Mouse (Mus musculus): ENCODE data around the gene Kitl. TPM values are rescaled to one million over a fixed set of nuclear protein-coding genes. Genes with fewer than 3 reads are reported as not detected.

The Kitl gene
- total RNA-seq, 2 experiments from 2014 or later: 26.4 to 27.1 TPM

DNA sequence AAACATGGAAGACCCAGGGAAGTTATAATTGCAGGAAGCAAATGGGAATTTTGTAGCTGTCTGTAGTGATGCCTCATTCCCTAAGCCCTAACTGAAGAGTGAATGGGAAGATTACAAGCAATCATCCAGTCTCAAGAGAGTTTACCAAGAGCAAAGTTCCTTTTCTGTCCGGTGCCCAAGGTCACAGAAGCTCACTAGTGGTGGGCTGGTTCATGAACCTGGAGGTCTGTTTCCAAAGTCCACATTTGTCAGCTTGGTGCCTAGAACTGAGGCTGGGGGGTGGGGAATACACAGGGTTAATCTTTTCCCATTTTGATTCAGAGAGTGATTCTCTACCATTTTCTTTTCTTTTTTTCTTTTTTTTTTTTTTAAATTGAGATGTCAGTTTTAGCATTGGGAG, 11.3 kb downstream of the Kitl start:
- no peak for DNase-seq

DNA sequence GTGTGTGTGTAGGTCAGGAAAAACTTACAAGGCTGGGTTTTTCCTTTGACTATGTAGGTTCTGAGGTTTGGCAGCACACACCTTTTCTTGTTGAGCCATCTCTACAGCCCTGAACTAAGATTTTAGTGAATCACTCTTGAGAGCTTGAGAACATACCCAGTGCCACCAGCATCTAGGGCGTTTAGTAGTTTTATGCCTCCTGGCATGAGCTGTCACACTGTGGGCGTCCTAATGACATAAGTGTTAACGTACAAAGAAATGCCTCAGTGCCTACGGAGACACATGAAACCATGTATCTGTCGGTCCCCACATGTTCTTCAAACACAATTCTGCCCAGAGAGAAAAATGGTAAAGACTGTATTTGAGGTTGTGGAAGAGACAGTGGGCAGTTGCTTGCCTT, 15.0 kb downstream of the Kitl start:
- DNase-seq: no peak

DNA sequence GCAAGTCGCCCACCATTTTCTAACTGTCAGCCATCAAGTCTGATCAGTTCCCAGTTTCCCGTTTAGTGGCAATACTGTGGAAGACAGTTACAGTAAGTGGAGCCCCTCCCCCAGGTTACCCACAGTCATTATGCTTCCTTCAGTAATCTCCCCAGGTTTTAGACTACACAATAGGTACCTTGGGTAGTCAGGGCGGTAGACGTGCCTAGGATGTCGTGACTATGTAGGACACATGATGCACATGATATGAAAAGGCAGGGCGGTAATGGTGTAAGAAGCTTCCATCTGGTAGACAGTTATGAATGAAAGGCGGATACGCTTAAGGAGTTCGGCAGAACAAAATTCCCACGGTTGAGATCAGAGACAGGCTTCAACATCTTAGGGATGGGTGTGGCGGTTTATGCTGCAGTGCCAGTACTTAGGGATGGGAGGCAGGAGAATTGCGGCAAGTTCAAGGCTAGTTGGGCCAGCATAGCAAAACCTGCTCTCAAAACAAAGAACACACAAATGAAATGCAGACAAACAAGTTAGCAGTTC, 15.6 kb downstream of the Kitl start:
- DNase-seq: no peak

DNA sequence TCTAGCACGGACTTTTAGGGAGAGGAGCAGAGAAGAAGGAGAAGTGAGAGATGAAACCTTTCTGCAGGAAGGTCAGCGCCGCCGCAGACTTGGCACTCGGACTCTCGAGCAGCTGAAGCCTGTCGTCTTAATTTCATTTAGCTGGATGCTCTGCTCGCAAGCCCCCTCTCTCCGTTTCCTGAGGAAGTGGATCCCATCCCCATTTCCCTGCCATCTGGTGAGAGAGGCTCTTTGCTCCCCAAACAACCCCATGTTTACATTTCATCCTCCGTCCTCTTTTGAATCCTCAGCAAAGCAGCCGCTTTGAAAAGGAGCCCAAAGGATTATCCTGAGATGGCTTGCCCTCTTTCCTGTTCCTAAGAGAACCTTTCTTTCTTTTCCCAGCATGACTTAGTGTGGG, 16.2 kb downstream of the Kitl start:
- DNase-seq: no peak

DNA sequence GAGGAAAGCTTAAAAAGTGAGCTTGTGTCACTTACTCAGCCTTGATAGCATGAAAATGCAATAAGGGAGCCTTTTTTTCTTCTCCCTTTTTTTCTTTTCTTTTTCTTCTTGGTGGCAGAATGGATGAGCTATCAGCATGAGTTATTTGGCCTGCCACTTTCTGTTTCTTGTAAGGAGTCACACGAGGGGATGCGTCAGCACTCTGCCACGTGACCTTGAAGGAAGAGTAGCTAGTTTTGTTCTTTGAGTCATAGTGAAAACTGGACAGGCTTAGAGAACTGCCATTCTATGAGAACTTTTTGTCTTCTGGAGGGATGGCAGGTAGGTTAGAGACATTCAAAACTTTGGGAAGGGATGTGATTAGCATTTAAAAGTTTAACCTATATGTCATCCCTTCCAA, 17.1 kb downstream of the Kitl start:
- DNase-seq: peak; percentile 46 to 59

DNA sequence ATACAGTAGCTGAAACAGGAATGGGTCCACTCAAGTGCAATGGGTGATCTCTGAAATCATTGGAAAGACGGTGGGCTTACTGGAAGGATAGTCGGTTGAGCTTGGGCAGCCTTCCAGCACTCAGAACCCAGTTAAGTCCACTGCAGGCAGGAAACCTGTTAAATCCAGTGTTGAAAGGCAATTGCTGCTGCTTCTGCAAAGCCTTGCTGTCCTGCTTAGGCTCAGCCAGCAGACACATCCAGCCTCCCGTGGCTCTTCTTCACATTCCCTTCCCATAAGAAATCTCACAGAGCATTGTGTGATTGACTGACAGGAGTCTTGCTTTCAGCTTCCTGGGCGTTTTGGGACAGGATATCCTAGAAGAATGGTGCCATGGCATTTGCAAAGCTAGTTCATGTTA, 20.6 kb downstream of the Kitl start:
- no peak for DNase-seq

DNA sequence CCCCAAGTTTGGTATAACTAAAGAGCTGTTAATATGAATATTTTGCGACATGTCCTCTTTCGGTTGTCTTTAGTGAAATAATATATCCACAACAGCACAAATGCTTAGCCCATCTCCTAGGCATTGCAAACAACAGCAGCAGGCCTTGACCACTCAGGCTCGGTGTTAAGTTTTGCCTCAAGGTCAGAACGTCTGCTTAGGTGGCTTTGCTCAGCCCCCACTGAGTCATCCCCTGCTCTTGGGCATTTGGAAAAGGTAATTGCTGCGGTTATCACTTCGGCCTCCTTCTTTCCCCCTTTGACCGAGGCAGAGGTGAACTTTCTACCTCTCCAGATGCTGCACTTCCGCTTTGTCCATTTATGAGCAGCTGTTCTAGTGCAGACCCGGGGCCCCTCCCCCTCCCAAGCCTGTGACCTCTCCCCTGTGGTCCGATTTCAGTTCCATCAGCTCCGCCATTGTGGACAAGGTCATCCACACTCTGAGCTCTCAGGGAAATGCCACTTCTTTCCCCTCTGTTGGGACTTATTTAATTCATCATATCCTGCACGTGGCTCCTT, 23.0 kb downstream of the Kitl start:
- DNase-seq: peak; percentile 38 to 46

DNA sequence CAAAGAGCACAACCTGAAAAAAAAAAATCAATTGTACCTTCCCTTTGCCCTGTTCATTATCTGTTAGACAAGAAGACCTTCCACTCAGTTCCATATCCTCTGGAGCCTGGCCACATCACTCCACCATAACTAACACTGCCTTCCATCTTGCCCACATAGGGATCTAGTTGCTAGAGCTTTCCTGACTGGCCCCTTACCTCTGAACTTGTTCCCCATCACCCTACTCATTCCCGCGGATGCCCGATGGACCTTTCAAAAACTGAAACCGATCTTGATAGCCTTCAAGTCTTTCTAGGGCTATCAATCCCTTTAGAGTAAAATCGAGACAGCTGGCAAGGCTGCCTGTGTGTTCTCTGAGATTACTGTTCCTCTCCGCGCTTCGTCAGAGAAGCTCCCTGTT, 23.6 kb downstream of the Kitl start:
- no peak for DNase-seq

DNA sequence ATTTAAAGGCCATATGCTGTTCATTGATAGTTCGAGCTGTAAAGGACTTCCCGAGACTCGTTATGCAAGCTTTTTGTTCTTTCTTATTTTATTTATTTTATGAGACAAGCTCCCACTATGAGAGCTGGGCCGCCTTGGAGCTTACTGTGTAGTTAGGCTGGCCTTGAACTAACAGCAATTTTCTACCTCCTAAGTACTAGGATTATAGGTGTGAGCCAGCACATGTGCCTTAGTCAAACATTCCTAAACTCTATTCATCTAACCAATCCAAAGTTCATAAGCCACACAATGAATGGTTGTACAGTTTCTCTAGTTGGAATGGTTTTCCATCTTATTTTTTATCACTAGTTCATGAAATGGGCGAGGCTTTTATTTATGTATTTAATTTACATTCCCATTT, 28.3 kb downstream of the Kitl start:
- DNase-seq: no peak

DNA sequence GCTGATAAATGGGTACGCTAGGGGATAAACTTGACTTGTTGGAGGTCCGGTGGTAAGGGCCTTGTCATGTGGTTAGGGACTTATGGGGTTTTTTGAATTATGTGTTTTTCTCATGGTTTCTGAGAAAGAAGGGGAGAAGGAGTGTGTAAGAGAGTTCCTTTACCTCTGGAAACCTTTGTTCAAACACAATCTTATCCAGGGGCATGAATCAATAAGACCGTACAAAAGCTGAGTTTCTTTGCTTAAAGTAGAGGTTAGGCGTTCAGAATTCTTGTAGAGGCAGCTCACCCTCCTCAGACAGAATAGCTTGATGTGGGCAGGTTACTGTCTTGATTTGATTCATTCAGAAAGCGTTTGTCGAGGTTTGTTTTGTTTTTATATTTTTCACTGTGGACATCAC, 28.7 kb downstream of the Kitl start:
- DNase-seq: no peak

DNA sequence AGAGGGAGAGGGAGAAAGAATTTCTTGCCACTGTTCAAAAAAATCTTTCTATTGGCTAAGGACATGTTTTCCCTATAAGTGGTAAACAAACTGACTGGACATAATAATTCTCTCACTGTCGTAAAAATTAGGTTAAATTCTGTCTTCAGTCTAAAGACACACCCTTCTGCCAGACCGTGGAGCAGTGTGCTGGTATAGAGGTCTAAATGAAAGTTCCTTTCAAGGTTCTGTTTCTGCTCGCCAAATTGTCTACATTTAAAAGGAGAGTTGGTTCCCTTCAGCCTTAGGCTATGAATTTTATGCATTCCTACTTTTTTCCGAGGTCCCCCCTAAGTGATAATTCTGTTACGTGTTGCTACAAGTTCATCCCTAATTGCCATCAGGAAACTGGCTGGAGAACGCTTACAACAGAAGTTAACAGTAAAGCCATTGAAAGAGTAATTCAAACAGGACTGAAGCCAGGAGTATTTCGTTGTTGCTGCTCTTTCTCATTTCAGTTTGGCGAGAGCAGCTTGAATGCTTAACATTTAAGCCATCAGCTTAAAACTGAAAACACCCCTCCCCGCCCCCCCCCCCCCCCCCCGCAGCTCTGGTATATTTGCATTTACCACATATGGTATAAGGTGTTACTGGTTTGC, 35.8 kb downstream of the Kitl start:
- DNase-seq: no peak

DNA sequence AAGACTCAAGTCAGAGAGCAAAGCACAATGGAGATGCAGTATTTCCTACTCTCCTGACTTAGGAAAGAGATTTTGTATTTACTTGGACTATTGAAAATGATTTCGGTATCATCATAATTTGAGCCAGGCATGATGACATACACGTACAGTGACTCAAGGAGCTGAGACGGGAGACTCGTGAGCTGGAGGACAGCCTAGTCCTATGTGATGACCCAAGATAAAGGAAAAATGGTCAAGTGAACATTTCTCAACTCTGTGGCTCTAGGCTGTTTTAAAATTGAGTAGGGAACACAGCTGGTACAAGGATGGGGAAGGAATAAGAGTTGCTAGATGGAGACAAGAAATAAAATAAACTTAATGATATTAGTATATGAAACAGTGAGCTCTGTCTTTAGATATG, 37.0 kb downstream of the Kitl start:
- DNase-seq: no peak

DNA sequence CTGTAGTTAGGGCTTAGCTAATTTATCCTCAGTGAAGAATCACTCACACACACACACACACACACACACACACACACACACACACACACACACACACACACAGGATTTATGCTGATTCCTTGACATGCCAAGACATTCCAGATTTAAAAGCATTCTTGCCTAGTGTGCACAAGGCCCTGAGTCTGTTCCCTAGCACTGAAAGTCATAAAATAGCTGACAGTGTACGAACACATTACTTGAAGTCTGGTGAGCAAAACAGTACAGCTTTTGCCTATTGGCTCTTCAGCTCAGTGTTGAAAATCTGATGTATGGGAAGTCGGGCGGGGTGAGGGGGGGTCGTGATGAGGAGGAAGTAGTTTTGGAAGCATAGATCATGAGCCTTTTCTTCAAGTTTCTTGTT, 37.5 kb downstream of the Kitl start:
- DNase-seq: no peak

DNA sequence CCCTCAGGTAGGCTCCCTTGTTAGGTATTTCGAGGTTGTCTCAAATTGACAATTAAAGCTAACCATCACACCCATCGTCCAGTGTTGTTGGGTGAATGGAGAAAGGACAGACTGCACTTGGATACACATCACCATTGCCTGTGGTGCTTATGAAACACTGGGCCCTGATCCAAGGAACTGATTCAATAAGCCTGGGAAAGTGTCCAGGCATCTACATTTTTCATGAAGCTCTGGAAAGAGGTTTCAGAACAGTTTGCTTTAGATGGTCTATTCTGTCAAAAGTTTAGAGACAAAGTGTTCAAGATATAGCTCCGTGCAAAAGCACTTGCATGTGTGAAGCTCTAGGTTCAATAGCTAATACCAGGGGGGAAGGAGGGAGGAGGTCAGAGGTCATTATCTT, 38.6 kb downstream of the Kitl start:
- peak; percentile 66 to 67 for DNase-seq

DNA sequence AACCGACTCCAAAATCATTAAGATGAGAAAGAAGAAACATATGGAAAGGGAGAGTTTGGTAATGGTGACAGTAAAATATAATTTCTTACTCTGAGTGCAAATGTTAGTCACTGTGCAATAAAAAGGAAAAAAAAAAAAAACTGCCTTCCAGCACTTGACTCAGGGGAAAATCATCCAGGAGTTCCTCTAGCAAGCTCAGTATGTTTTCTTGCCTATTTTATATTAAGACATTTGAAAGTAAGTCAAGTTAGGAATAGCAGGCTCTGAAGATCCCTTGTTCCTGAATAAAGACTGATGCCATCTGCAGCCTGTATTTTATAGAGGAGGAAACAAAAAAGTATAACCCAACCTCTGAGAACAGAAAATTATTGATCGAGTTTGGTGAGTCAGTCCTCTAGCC, 39.7 kb downstream of the Kitl start:
- no peak for DNase-seq

DNA sequence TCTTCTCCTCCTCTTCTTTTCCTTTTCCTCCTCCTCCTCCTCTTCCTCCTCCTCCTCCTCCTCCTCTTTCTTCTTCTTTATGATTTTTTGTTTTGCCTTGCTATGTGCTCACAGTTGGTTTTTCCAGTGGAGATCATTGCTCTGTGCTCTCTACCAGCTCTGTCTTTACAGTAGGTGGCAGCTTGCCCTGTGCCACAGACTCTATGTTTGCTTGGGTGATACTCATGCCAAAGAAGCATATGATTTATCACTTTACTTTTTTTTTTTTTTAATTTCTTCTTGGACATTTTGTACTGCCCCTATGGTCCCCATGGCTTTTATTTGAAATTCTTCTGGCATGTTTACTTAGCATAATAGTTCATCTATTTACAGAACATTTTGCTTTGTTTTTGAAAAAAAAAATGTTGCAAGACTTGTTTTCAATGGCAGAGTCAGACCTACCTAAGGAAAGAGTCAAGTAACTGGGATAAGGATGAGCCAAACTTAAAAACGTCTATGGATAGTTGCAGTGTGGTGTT, 41.7 kb downstream of the Kitl start:
- no peak for DNase-seq

DNA sequence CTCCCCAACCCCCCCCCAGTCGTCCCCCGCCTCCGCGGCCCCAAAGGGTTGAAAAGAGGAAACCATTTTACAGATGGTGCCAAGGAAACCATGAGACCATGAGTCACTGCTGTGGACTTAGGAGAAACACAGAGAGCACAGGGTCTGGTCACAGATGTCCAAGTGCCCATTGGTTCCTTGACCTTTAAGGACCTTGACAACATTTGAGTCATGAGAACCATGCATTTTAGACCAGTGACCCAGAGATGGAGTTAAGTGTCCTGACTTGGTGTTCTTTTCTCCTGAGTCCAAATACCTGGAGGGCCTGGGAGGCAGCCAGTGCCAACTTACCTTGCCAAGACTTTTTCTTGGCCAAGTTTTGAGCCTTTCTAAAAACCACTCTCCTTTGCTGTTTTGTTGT, 43.9 kb downstream of the Kitl start:
- no peak for DNase-seq

DNA sequence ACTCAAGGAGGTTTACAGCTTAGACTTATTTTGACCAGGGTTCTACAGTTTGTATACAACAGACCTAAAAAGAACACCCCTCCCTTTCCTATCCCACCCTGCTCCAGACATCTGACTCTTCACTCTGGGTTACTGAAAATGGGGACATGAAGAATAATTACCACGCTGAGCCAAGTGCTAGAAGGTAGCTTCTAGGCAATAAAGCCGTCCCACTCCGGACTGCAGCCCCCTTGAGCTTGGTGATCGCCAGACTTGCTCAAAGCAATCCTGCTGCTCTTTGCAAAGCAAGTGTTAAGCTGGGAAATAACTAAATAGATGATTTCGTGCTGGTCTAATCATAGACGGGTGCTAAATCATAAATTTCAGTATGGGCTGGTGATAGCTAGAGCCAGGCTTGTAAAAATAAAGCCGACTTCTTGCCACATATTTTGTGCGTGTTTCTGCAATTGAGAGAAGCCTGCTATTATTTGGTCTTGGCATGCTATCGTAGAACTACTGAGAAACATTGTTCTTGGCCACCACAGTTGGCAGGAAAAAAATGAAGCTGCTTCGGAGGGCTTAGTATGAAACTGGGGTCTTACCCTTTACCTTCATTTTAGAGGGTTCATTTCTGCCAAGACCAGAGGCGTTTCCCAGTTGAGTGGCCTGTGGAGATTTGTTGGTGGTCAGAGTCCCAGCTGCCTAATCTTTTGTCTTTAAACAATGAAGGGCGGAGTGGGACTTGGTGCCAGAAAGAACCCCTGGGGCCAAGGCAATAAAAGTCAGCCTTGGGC, 50.3 kb downstream of the Kitl start:
- DNase-seq: no peak

DNA sequence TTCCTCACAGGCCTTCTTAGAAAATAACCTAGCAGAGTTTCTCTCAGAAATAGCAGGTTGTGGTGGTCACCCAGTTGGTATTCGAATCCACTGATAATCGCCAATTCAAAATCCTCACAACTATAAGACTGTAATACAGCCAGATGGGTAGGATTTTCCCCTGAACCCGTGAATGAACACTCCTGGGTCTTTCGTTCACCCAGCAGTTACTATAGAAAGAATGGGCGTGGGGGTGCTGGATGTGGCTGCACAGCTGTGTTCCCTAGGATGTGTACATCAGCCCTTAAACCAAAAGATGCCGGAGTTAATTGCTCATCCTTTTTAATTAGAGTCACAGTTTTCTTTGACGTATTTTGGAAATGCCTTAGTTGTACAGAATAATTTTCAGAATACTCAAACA, 50.9 kb downstream of the Kitl start:
- no peak for DNase-seq

DNA sequence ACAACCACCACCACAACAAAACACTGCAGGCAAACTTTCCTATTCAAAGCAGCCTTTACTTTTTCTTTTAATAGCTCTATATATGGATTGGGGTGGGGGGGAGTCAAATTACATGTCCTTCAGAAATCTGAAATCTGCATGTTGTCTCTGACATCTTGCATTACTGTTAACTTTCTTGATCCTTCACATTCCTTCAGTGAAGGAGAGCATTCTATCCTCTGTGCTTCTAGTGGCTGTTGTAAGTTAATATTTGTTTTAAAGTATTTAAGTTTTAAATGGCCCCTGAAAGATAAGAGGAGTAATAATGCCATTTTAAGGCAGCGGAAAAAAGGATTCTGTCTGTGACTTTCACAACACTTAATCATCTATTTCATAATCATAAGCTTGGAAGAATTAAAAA, 57.2 kb downstream of the Kitl start:
- DNase-seq: no peak

DNA sequence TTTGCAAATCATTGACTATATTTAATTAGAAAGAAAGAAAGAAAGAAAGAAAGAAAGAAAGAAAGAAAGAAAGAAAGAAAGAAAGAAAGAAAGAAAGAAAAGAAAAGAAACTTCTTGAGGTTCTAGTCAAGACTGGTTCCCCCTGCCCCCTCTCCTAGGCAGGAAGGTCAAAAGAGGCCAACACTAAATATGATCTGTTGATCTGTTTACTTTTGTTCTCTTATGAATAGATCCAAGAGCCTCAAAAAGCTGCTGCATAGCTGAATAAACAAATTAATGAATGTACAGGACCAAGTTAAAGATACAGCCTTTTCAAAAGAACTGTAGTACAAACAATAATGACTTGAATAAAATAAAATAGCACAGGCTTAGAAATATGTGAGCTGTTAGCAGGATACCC, 57.7 kb downstream of the Kitl start:
- DNase-seq: no peak

DNA sequence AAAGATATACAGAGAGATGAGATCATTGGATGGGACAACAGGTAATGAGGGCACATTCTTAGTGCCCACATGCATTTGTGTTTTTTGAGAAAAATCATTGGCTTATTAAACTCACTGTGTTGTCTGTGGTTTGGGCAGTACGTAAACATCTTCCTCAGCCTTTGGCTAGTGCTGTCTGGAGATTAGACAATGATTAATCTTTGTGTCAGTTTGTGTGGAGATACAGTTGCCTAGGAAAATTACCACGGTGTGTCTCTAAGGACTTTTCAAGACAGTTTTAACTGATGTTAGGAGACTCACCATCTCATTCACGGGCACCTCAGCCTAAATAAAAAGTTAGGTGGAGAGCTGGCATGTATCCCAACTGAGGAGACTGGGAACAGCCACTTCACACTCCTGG, 85.7 kb downstream of the Kitl start:
- DNase-seq: no peak

DNA sequence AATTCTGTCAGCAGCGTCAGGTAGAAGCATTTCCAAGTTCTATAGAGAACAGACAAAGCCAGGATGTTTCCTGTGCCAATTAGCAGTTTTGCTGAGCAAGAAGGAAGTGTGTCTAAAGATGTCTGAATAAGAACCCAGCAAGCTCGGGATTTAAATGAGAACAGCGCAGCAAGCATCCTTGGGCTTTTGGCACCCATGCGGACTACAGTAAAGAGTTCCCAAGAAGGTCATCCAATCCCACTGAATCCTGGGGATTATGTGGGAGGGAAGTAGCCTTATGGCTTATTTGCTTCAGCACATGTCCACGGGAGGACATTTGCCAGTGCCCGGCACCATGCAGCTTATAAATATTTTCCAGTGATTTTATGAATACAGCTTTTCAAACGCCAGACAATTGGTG, 95.8 kb downstream of the Kitl start:
- DNase-seq: no peak
